Mouse (Mus musculus): Measurements from ENCODE around the gene Olfr1387.
A peak's percentile ranks its signal among the peaks of the same experiment; 100 is the strongest.
"Not testable (repeated sequence)": the region's sequence is repeated elsewhere in the genome, so short reads cannot be mapped to it uniquely, and the experiment has no call there.

Olfr1387 gene

DNA sequence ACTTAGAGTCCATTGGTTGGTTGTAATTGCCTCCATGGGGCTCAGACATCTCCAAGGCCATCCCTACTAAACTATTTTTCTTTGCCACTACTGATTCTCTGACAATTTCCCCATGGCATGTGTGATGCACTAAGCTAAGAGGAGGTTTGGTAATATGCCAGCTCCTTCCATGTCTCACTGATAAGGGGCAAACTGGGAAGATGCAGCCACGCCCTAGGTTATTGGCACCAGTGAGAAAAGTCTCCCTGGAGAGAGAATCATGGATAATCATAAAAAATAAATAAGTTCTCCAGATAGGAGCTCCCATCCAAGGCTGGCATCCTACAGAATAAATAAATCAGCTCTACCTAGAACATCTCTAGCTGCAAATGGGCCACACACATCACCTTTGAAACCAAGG lies at the start of gene Olfr1387:
Gene Olfr1387 (plus strand): TSS at position 301 of the 400 bp plus-strand sequence.
- DNase-seq (ENCODE audit: low spot score in 2 of 2): no peak

DNA sequence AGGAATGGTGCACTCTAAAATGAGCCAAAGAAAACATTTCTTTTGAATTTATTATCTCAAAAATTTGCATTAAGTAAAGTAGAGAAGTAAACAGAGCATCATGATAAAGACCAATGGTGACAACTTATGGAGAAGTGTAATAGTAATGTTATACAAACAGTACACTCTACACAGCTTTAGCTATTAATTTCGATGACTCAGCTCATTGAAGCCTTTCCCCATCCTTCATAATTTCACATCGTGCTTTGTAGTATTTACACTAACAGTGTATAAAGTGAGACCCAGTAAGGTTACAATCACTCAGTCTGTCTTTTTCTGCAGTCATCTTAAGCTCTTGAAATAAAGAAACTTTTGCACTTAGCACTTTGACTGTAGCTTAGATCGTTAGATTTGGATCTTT lies 48.4 kb upstream of the Olfr1387 start:
- no peak for DNase-seq (ENCODE audit: low spot score in 2 of 2)

DNA sequence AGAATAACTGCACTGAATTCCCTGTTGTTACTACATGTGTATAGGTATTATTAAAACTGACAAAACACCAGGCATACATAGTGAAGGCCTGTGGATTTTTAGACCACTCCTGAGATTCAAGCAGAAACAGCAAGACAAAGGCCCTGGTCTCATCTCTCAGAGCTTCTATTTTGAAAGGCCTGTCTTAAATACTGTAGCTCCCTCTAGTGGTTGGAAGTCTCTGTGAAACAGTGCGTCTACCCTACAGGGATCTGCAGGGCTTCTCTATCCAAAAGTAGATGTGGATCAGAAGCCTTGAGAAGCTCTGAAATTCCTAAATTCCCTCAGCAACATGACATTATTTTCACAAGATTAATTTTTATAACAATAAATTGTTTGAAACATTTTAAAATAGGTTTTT lies 44.6 kb upstream of the Olfr1387 start:
- DNase-seq (ENCODE audit: low spot score in 2 of 2): no peak

DNA sequence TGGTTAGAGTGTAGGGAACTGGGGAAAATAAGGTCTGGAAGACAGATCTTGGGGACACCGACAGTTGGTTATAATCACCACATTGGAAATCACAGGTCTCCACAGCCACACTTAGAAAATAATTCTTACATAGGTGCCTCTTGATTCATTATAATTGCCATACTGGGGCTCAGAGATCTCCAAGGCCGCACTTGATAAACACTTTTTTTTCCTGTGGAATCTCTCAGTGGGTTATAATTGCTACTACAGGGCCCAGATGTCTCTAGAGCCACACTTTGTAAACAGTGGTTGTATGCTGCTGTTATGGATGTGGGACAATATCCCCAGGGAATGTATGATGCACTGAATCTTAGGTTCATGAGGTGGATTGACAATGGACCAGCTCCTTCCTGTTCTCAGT lies 32.4 kb upstream of the Olfr1387 start, which contains the start of gene Olfr1389:
Gene Olfr1389 (plus strand): TSS at position 301 of the 400 bp plus-strand sequence.
- DNase-seq (ENCODE audit: low spot score in 2 of 2): no peak

DNA sequence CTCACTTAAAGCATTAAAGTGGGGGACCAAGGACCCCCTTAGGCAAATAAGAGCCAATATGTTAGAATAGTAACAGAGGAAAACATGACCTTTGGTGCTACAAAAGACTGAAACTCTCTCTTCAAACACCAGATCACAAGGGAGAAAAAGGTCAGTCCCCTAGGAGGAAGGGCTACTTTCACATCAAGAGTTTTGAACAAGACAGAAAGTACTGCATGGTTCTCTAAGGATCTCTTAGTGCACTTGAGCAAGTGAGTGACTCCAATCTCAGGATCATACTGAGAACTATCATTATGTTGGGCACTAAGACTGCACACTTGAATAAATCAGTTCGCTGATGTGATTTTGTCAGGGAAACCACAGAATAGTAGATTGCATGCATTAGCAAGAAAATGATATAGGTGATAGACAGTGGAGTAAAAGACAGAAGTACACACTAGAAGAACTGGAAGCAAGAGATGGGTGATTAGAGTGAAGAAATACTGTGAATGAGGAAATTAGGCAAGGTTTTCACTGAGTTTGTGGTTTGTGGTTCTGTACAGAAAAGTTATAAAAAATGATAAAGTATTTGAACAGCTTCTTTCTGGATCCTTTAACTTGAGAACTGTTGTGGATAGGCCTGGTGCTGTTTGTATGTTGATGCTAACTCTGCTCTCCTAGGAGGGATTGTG lies 29.8 kb upstream of the Olfr1387 start:
- DNase-seq (ENCODE audit: low spot score in 2 of 2): no peak

DNA sequence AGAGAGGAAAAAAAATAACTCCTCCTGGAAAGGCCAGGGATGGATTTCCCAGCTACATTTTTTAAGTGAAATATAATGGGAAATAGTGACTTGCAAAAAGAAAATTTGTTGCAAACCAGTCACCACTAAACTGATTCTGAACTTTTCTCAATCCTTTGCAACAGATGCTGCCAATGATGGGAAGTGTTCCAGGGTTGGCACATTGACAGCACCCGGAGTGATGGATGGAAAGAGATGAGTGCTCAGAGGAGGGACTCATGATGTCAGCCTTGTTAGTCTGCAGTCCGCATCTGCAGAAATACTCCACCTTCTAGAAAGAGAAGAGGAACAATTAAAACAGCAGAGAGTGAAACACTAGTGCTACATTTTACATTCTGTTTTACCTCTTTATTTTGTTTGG lies 25.5 kb upstream of the Olfr1387 start:
- peak in 1 of 2 experiments; percentile 33 for DNase-seq (ENCODE audit: low spot score in 2 of 2)

DNA sequence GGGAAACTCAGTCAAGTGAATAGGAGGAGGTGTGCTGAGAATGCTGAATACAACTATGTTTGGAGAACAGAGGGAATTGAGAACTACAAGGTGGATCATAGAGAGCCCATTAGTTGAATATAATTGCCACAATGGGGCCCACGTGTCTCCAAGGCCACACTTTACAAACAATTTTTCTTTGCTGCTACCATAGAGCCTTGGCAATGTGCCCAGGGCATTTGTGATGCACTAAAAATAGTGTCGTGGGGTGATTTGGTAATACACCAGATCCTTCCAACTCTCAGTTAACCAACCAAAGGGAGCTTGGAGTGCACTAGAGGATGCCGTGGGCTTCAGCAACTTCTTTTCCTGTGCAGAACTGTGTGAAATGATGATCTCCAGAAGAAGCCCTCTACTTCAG lies 18.7 kb upstream of the Olfr1387 start, which contains the start of gene Olfr1388:
Gene Olfr1388 (plus strand): TSS at position 214 of the 400 bp plus-strand sequence.
- no peak for DNase-seq (ENCODE audit: low spot score in 2 of 2)

DNA sequence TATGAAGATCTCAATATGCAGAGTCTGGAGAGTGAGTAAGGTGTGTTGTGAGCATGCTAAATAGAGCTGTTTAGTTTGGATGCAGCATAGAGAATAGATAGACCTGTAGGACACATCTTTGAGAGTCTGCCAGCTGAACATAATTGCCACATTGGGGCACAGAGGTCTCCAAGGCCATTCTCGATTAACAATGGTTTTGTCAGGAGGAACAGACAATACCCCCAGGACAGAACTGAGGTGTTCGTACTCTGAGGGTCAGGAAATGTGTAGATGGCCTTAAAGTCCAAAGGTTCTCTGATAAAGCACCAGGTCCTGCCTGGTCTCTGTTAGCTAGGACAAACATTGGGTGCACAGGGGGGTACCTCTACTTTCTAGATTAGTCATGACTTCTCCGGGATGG lies 9.6 kb downstream of the Olfr1387 start, which contains the start of gene Olfr1386:
Gene Olfr1386 (plus strand): TSS at position 301 of the 400 bp plus-strand sequence.
- DNase-seq (ENCODE audit: low spot score in 2 of 2): not testable (repeated sequence)

DNA sequence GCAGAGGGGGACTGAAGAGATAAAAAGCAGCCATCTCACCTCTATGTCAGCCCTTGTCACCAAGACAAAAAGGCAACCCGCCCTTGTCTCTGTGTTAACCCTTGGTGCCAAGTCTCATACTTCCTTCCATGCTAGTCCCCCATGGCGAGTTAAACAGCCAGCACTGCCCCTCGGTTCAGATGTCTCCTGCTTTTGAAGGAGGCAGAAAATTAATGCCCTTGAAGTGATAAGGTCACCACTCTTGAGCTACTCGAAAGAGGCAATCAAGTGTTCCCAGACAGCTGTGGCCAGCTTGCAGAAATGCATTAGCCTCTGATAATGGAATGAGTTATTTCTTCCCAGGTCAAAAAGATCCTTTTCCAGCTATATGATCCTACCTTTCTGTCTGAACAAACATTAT lies 30.8 kb downstream of the Olfr1387 start:
- DNase-seq (ENCODE audit: low spot score in 2 of 2): no peak

DNA sequence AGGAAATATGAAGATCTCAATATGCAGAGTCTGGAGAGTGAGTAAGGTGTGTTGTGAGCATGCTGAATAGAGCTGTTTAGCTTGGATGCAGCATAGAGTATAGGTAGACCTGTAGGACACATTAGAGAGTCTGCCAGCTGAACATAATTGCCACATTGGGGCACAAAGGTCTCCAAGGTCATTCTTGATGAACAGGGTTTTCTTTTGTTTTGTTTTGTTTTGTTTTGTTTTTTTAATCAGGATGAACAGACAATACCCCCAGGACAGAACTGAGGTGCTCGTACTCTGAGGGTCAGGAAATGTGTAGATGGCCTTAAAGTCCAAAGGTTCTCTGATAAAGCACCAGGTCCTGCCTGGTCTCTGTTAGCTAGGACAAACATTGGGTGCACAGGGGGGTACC lies 33.6 kb downstream of the Olfr1387 start, which contains the start of gene Olfr1385:
Gene Olfr1385 (plus strand): TSS at position 301 of the 400 bp plus-strand sequence.
- not testable (repeated sequence) for DNase-seq (ENCODE audit: low spot score in 2 of 2)
